In the genomic region with DNA sequence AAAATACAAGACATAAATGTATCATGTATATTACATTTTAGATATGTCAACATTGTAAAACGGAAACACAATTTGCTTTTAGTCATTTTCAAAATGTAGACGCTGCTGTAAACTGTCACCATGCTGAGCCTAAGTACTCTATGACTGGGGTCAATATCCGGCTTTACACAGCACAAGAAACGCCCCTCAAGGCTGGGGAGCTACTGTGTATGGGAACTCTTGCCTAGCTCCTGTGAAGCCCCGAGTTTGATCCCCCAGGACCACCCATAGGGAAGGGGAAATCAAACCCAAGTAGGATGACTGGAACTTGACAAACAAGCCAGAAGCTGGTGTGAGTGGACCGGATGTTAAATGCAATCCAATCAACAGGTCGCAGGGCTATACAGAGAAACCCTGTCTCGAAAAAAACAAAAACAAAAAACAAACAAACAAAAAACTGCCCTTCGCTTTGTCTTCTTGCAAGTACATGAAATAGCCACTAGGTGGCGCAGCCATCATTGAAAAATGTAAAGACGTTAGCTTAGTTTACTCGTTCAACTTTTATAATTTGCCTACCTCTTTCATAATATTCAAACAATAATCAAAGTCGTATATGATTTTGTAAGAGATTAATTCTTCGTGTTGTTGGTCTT, we compare ENCODE assay signal across 8 mouse cellular contexts.
DNase-seq lines count a peak whose midpoint lies in the region; ATAC-seq and TF ChIP-seq lines count a peak whose summit lies in the region.

No protein-coding gene starts in this region.

- ATAC-seq in heart, embryonic 15.5 days (replicated peaks; ENCODE audit: insufficient number of reproducible peaks, insufficient read depth, low FRiP score, low read depth) = no peak
- peak; percentile 78; the same call in 1 of the 2 replicates for ATAC-seq in limb, embryonic 11.5 days (ENCODE audit: insufficient number of reproducible peaks, low FRiP score, low TSS enrichment, low read depth)

- no peaks in the 10 kb centered on the region for H3K9me3 ChIP-seq in heart, embryonic 15.5 days (replicated peaks)
- no peaks in the 10 kb centered on the region for H3K9me3 ChIP-seq in limb, embryonic 11.5 days (ENCODE audit: control insufficient read depth, low read length)

- H3K79me2 ChIP-seq in myocyte (ENCODE audit: control insufficient read depth, insufficient read depth) = no peaks in the 10 kb centered on the region

- H3K4me1 ChIP-seq in heart, embryonic 15.5 days (replicated peaks) = no peaks in the 10 kb centered on the region
- H3K4me1 ChIP-seq in limb, embryonic 11.5 days (ENCODE audit: control insufficient read depth, insufficient read depth, low read length) = no peaks in the 10 kb centered on the region

- H3K4me2 ChIP-seq in heart, embryonic 15.5 days = peak overlapping the region; percentile 29; the same call in 1 of the 2 replicates
- 0 out of 2 replicates have a peak overlapping the region, but pooled peaks have one; percentile 24 for H3K4me2 ChIP-seq in limb, embryonic 11.5 days (ENCODE audit: low read depth, severe bottlenecking)
- peak overlapping the region; percentile 55 for H3K4me2 ChIP-seq in myocyte (ENCODE audit: low read depth)

- intact Hi-C loops in gastrocnemius, adult 2 months (cut with DNase I) = loop anchor here (1.0 kb wide), 1 partner anchor 376 kb away; no protein-coding TSS in a partner anchor
- intact Hi-C loops in left cerebral cortex, postnatal 10 days (cut with DNase I) = loop anchor here (2.0 to 5.0 kb wide), 2 partner anchors 154 to 376 kb away; no protein-coding TSS in a partner anchor

- H3K27me3 ChIP-seq in heart, embryonic 15.5 days = no peaks in the 10 kb centered on the region
- H3K27me3 ChIP-seq in limb, embryonic 11.5 days (ENCODE audit: control insufficient read depth, insufficient read depth, low read length) = no peaks in the 10 kb centered on the region
- no peaks in the 10 kb centered on the region for H3K27me3 ChIP-seq in myocyte (ENCODE audit: control insufficient read depth, insufficient read depth, insufficient read length)

- H3K4me3 ChIP-seq in heart, embryonic 15.5 days = no peak overlapping the region
- H3K4me3 ChIP-seq in limb, embryonic 11.5 days (ENCODE audit: low read depth, low read length) = no peak overlapping the region
- no peak overlapping the region for H3K4me3 ChIP-seq in myocyte
- H3K4me3 ChIP-seq in gastrocnemius, adult 2 months = no peak overlapping the region

- H3K27ac ChIP-seq in heart, embryonic 15.5 days = no peak overlapping the region
- no peak overlapping the region for H3K27ac ChIP-seq in limb, embryonic 11.5 days (replicated peaks; ENCODE audit: low read depth, low read length)
- H3K27ac ChIP-seq in gastrocnemius, adult 2 months = no peak overlapping the region

- H3K9ac ChIP-seq in heart, embryonic 15.5 days = no peak overlapping the region
- H3K9ac ChIP-seq in limb, embryonic 11.5 days (ENCODE audit: low read length) = 0 out of 2 replicates have a peak overlapping the region, but pooled peaks have one; percentile 12

- TF ChIP-seq CTCF in gastrocnemius, adult 2 months (IDR thresholded peaks at IDR 0.05) = no peak; the same call in 1 of the 2 replicates

- TF ChIP-seq POLR2A in myocyte (IDR thresholded peaks at IDR 0.05; ENCODE audit: insufficient read length, low read depth) = no peak

- peak; percentile 53 for DNase-seq in thymus, postnatal 0 days (ENCODE audit: low spot score)
- DNase-seq in thymus, adult 18-20 months = no peak
- peak; percentile 28 for DNase-seq in c-Kit-negative CD71-positive TER-119-positive erythroid progenitor cells, embryonic 14.5 days (ENCODE audit: low read depth, low spot score)
- DNase-seq in limb, embryonic 11.5 days (ENCODE audit: low spot score) = peak; percentile 35
- no peak for DNase-seq in gastrocnemius, adult 2 months
- no peak for DNase-seq in left cerebral cortex, postnatal 10 days (ENCODE audit: extremely low spot score in 1 of 2, low spot score in 2 of 2)

- H3ac ChIP-seq in myocyte (ENCODE audit: control insufficient read depth, insufficient read length) = no peak overlapping the region

- H3K36me3 ChIP-seq in heart, embryonic 15.5 days = no peaks in the 10 kb centered on the region
- no peaks in the 10 kb centered on the region for H3K36me3 ChIP-seq in limb, embryonic 11.5 days (ENCODE audit: control insufficient read depth, insufficient read depth, low read length)
- H3K36me3 ChIP-seq in myocyte (ENCODE audit: control insufficient read depth, insufficient read depth) = no peaks in the 10 kb centered on the region

- WGBS in heart, embryonic 15.5 days = 17% methylated on average over 14 of the region's 14 CpGs
- WGBS in limb, embryonic 11.5 days = 21% methylated on average over 14 of the region's 14 CpGs

TF ChIP-seq in myocyte, 11 proteins besides CTCF, POLR2A, EP300 and RAD21:
- TF ChIP-seq REST (IDR thresholded peaks at IDR 0.05; ENCODE audit: insufficient read depth, insufficient read length) (no peak), TCF3 (IDR thresholded peaks at IDR 0.05; ENCODE audit: insufficient read length, low read depth) (no peak), POLR2AphosphoS2 (IDR thresholded peaks at IDR 0.05; ENCODE audit: insufficient read length, low read depth) (no peak), CEBPB (IDR thresholded peaks at IDR 0.05; ENCODE audit: insufficient read depth, poor library complexity, severe bottlenecking) (no peak), MYOD1 (IDR thresholded peaks at IDR 0.05; ENCODE audit: control insufficient read depth in 1 of 3, insufficient read length in 2 of 3, low read depth in 2 of 3) (no peak), SRF (IDR thresholded peaks at IDR 0.05; ENCODE audit: control insufficient read depth, insufficient read length, low read depth) (no peak), E2F4 (IDR thresholded peaks at IDR 0.05; ENCODE audit: insufficient read depth) (no peak), MAX (IDR thresholded peaks at IDR 0.05; ENCODE audit: low read depth) (no peak), MYOG (IDR thresholded peaks at IDR 0.05; ENCODE audit: control insufficient read depth in 1 of 3, insufficient read depth in 1 of 3, insufficient read length in 2 of 3, low read depth in 2 of 3) (no peak), USF1 (IDR thresholded peaks at IDR 0.05; ENCODE audit: low read depth) (no peak), TCF12 (IDR thresholded peaks at IDR 0.05; ENCODE audit: insufficient read depth, poor library complexity, severe bottlenecking) (no peak)

Comparison
In these comparisons a context has a peak if more than half of its experiments do, and no peak if none do; other contexts are left out.
1. DNase-seq: peak in thymus, postnatal 0 days (single experiment), c-Kit-negative CD71-positive TER-119-positive erythroid progenitor cells, embryonic 14.5 days (single experiment) and limb, embryonic 11.5 days (single experiment); none in thymus, adult 18-20 months (0 of 2), gastrocnemius, adult 2 months (single experiment) and left cerebral cortex, postnatal 10 days (0 of 2).
2. Peak in every context shown above with its lines, with median percentiles within 50 percentile points of each other: H3K4me2 ChIP-seq.